Mouse (Mus musculus) ES-E14 (cell line): ENCODE data around the gene Atp6ap1l.

Source experiments
- CHD2 ChIP-seq: IDR thresholded peaks from 2 replicates; pipeline ENCODE4 v1.6.1; 2014; ENCODE audit warnings: mild to moderate bottlenecking, low read depth, low read length, inconsistent platforms
- MAFK ChIP-seq: IDR thresholded peaks from 2 replicates; pipeline ENCODE4 v1.6.1; 2014; ENCODE audit warnings: mild to moderate bottlenecking, low read depth, low read length, inconsistent platforms; ENCODE audit not compliant: insufficient read depth
- ZNF384 ChIP-seq: IDR thresholded peaks from 2 replicates; pipeline ENCODE4 v1.6.1; 2012; ENCODE audit warnings: low read depth, low read length, inconsistent platforms

DNA sequence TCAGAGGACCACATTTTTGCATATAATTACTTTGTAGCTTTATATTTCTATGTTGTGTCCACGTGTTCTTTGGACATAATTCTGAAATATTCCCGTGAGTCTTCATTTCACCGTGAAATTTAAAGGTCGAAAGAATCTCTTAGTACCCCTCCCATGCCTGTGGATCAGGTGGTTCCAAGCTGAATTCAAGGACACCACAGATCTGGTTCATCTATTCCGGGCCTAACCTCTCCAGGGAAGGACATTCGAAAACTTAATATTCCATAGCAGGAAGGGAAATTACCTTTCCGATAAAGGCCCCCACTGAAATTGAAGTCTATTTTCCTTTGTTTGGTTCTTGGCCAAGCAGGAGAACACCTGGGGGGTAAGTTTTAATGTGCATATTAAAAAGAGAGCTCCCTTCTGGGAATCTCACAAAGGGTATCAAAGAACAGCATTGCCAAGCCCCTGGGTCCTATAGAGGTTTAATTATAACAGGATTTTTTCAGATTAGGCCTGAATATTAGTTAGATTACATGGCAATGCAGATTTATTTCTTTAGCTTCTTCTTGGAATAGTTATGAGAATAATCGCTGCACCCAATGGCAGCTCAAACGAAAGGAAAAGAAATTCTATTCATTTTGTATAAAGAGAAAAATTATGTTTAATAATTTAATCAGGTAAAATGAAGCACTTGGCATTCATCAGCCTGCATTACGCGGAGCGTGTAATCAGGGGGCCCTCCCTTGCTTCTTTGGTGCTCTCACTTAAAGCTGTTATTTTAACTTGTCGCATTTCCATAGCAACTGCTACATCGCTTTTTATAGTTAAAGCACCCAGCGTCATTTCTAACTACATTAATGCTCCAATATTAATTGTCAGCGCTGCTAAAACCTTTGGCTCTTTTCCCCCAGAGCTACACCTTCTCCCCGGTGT, 7.9 kb upstream of the Atp6ap1l start:
- TF ChIP-seq MAFK (no peak), ZNF384 (no peak), CHD2 (no peak)
